Mouse (Mus musculus): Measurements from ENCODE around the gene Fam53a. TPM values are rescaled to one million over a fixed set of nuclear protein-coding genes. Genes with fewer than 3 reads are reported as not detected.

The Fam53a gene
- 29.1 TPM for polyA plus RNA-seq (2014; fragmentation: Illumina TruSeq; extraction: RNeasy Lipid Tissue Mini Kit (QIAGEN cat#74804); ENCODE audit: low read depth, low replicate concordance)

DNA sequence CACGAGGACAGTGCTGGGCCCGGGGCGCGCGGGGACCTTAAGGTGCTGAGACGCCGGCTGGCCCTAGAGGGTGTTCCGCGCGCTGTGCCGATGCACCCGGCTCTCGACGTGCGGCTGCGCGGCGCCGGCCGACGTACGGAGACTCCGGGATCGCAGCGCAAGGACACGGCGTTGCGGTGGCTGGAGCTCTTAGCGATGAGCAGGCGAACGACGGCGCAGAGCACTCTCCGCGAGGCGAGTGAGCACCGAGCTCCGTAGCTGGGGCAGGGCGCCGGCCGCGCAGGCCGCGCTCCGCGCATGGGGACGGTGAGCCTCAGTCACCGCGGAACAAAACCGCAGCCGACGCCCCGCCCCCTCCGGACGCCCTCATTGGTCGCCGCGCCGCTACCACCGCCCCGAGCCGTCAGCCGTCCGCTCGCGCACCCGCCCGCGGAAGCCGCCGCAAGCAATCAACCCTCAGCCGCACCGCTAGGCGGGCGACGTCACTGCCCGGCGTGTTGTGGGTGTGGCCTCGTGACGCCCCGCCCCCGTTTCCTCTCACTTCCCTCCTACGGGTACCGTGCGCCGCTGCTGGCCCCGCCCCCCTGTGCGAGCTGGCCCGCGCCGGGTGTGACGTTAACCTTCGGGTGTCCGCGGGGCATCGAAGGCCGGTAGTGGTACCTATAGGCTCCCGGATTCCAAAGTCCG lies at the start of gene Fam53a, which contains the start of gene Gm9903:
TSS of gene Fam53a (minus strand) at position 335 of the 687 bp plus-strand sequence.
TSS of gene Gm9903 (plus strand) at position 625 of the 687 bp plus-strand sequence.

GRCm38 (mm10) chr5:33657787-33658663 lies 28.6 kb upstream of the Fam53a start, which contains the start of the genes Tacc3 and Tmem129:
Tacc3 (plus strand) TSS chr5:33658128.
Tmem129 (minus strand) TSS chr5:33658416.

GRCm38 (mm10) chr5:33651921-33652782 lies 22.7 kb upstream of the Fam53a start, which contains the start of gene Slbp:
Slbp (minus strand) TSS chr5:33652574.

Other genes starting within 250 kb of the Fam53a start
- not detected for gene Nkx1-1, start 195.7 kb downstream of the Fam53a start, polyA plus RNA-seq (2014; fragmentation: Illumina TruSeq; extraction: RNeasy Lipid Tissue Mini Kit (QIAGEN cat#74804); ENCODE audit: low read depth, low replicate concordance)
- 1.5 TPM for gene Gm9903, start 290 bp upstream of the Fam53a start, polyA plus RNA-seq (2014; fragmentation: Illumina TruSeq; extraction: RNeasy Lipid Tissue Mini Kit (QIAGEN cat#74804); ENCODE audit: low read depth, low replicate concordance)
- gene Slbp, start 22.9 kb upstream of the Fam53a start, polyA plus RNA-seq (2014; fragmentation: Illumina TruSeq; extraction: RNeasy Lipid Tissue Mini Kit (QIAGEN cat#74804); ENCODE audit: low read depth, low replicate concordance): 18.6 TPM
- gene Tacc3, start 28.5 kb upstream of the Fam53a start, polyA plus RNA-seq (2014; fragmentation: Illumina TruSeq; extraction: RNeasy Lipid Tissue Mini Kit (QIAGEN cat#74804); ENCODE audit: low read depth, low replicate concordance): 2.5 TPM
- gene Tmem129, start 28.8 kb upstream of the Fam53a start, polyA plus RNA-seq (2014; fragmentation: Illumina TruSeq; extraction: RNeasy Lipid Tissue Mini Kit (QIAGEN cat#74804); ENCODE audit: low read depth, low replicate concordance): 27.0 TPM
- 7.5 TPM for gene Fgfr3, start 92.0 kb upstream of the Fam53a start, polyA plus RNA-seq (2014; fragmentation: Illumina TruSeq; extraction: RNeasy Lipid Tissue Mini Kit (QIAGEN cat#74804); ENCODE audit: low read depth, low replicate concordance)
- 73.0 TPM for gene Letm1, start 153.2 kb upstream of the Fam53a start, polyA plus RNA-seq (2014; fragmentation: Illumina TruSeq; extraction: RNeasy Lipid Tissue Mini Kit (QIAGEN cat#74804); ENCODE audit: low read depth, low replicate concordance)
- 10.8 TPM for gene Nsd2, start 191.1 kb upstream of the Fam53a start, polyA plus RNA-seq (2014; fragmentation: Illumina TruSeq; extraction: RNeasy Lipid Tissue Mini Kit (QIAGEN cat#74804); ENCODE audit: low read depth, low replicate concordance)